Mouse (Mus musculus) midbrain, embryonic 10.5 days (tissue): Measurements from ENCODE around the gene Retsat. TPM values are rescaled to one million over a fixed set of nuclear protein-coding genes. Genes with fewer than 3 reads are reported as not detected.

Experiments used
- DNase-seq: peaks from one replicate; pipeline ENCODE4 v3.0.0-alpha.2; 2017; ENCODE audit warnings: low spot score
- H3K27ac ChIP-seq: fragments of 300-500 bp; sonication (generic); replicated peaks from 2 replicates; pipeline ENCODE4 v1.5.1; 2016; ENCODE audit warnings: mild to moderate bottlenecking
- H3K27me3 ChIP-seq: fragments of 300-500 bp; sonication (generic); 2 replicates; pipeline ENCODE4 v1.6.1; 2016; ENCODE audit warnings: low read depth, mild to moderate bottlenecking; ENCODE audit not compliant: poor library complexity, severe bottlenecking
- H3K36me3 ChIP-seq: fragments of 300-500 bp; sonication (generic); 2 replicates; pipeline ENCODE4 v1.6.1; 2016; ENCODE audit warnings: mild to moderate bottlenecking, moderate library complexity
- H3K4me1 ChIP-seq: fragments of 300-500 bp; sonication (generic); 2 replicates; pipeline ENCODE4 v1.6.1; 2016
- H3K4me3 ChIP-seq: fragments of 300-500 bp; sonication (generic); 2 replicates; pipeline ENCODE4 v1.5.1; 2016; ENCODE audit warnings: mild to moderate bottlenecking, moderate library complexity
- H3K9me3 ChIP-seq: fragments of 300-500 bp; sonication (generic); replicated peaks from 2 replicates; pipeline ENCODE4 v1.6.1; 2016; ENCODE audit warnings: mild to moderate bottlenecking
- WGBS: fragments of 180-500 bp; shearing (Covaris S2); methylation state at CpG from one replicate; pipeline ENCODE4 v1.1.7; 2016; 5-methylcytosine and 5-hydroxymethylcytosine counted together
- polyA plus RNA-seq: library from polyadenylated mRNA; unstranded; fragments of >200 nt; fragmentation: Nextera tagmentation; extraction: Ambion mirVana; gene quantifications from 2 replicates; pipeline ENCODE4 v1.2.1, GENCODE M21; 2016

Retsat gene
- polyA plus RNA-seq, 1 experiment from 2014 or later, result 8.4 TPM

DNA sequence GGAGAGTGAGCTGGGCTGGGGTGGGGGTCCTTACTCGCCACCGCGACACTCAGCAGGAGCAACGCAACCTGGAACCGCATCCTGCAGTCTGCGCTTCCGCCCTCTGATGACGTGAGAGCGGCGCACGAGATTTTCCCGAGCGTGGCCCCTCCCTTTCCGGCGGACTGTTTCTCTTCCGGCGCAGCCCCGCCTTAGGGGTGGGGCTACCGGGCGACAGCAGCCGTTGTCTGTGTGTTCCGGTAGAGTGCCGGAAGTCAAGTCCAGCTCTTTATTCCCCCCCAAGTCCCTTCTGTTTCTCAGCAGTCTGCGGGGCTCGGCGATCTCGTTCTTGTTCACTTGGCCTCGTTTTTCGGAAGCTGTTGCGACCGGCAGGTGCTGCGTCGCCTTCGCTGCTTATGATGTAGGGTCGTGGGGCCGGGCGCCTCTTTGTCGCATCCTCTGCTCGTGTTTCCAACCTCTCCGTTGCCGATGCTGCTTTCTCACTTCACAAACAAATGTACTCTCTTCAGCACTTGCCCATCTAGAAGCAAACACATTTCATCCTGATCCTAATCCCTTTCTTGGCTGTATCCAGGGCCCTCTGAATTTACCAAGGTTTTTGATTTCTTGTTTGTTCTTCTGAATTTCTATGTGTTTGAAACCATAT, 18.5 kb downstream of the Retsat start, which contains the start of gene Tgoln1:
TSS of gene Tgoln1 (minus strand) at position 358 of the 646 bp plus-strand sequence.
- under 1% methylated on average over 41 of the region's 41 CpGs for WGBS
- no peaks in the 10 kb centered on the region for H3K27me3 ChIP-seq
- H3K9me3 ChIP-seq, result no peaks in the 10 kb centered on the region
- peak; percentile 95 for DNase-seq
- H3K4me3 ChIP-seq, result peak within 1 kb of the TSS; percentile 78
- H3K4me1 ChIP-seq, result peaks cover 32% of the 10 kb centered on the region
- peak within 1 kb of the TSS; percentile 92 for H3K27ac ChIP-seq
- peaks cover 22% of the 10 kb centered on the region for H3K36me3 ChIP-seq

DNA sequence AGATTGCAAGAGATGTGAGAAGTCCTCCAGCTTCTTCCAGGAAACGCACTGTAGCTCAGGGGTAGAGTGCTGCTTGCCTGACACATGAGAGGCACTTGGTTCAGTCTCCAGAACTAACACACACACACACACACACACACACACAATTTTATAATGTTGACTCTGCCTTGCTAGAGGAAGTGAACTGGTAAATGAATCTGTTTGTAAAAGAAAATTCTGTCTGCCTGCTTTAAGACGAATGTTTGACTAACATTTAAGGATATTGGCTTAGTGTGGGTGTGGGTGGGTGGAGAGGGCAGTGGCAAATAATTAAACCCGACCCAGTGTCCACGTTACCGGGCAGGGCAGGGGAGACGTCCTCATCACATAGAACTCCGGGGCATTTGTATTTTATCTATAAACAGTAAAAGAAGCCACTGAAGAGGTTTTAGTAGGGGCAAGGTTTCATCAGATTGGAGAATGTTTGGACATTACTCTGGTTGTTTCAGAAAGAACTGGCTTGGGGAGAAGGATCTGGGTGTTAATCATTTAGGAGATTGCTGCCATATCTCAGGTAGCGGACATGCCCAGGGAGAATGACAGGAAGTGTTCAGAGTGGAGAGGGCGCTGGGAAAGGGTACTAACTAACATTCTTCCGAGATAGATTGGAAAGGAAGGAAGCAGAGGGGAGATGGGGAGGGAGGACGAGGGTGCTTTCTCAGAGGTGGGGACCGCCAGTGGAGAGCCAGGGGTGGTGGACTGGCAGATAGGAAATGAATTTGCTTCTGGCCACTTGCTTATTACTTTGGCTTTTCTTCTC, 21.7 kb downstream of the Retsat start:
- Histone ChIP-seq H3K9me3 (no peaks in the 10 kb centered on the region), H3K4me1 (peaks cover 20% of the 10 kb centered on the region), H3K4me3 (no peak overlapping the region), H3K27ac (no peak overlapping the region), H3K27me3 (no peaks in the 10 kb centered on the region), H3K36me3 (no peaks in the 10 kb centered on the region)
- 70% methylated on average over 12 of the region's 12 CpGs for WGBS
- DNase-seq, result no peak

DNA sequence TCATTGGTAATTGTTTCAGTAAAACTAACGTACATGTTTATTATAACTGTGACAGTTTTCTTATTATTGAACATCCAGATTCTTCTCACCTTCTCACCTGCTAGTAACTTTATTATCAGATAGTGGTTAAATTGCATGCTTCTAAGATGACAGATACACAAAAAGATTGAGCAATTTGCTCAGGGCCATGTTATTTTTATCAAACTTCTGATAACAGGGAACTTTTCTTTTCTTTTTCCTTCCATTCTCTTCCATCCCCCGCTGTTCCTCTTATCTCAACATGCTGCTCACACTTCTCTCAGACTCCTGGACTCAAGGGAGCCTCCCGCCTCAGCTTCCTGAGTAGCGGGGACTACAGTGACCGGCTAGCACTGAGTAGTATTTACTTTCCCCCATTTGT, 22.6 kb downstream of the Retsat start:
- Histone ChIP-seq H3K9me3 (no peaks in the 10 kb centered on the region), H3K4me1 (peaks cover 10% of the 10 kb centered on the region), H3K27ac (no peak overlapping the region), H3K36me3 (no peaks in the 10 kb centered on the region), H3K4me3 (no peak overlapping the region), H3K27me3 (no peaks in the 10 kb centered on the region)
- DNase-seq, result no peak
- 88% methylated on average over 5 of the region's 5 CpGs for WGBS

DNA sequence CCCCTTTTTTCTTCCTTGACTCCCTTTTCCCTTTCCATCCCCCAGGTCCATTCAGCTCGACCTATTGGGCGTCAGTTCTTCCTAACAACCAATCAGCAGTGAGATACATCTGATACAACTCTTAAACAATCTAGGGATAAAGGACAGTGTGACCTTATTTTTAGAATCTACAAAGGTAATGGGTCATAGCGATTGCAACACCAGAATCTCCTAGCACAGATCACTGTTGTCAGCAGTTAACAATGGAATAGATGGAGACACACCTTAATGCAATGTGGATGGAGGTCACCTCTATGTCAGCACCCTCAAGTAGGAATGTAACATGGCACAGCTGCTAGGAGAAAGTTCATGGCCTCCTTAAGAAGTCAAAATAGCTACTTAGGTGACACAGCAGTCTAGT, 24.6 kb downstream of the Retsat start:
- Histone ChIP-seq H3K4me3 (no peak overlapping the region), H3K36me3 (peaks cover 16% of the 10 kb centered on the region), H3K4me1 (no peaks in the 10 kb centered on the region), H3K27ac (no peak overlapping the region), H3K27me3 (no peaks in the 10 kb centered on the region), H3K9me3 (no peaks in the 10 kb centered on the region)
- 38% methylated on average over 3 of the region's 3 CpGs for WGBS
- DNase-seq, result no peak

DNA sequence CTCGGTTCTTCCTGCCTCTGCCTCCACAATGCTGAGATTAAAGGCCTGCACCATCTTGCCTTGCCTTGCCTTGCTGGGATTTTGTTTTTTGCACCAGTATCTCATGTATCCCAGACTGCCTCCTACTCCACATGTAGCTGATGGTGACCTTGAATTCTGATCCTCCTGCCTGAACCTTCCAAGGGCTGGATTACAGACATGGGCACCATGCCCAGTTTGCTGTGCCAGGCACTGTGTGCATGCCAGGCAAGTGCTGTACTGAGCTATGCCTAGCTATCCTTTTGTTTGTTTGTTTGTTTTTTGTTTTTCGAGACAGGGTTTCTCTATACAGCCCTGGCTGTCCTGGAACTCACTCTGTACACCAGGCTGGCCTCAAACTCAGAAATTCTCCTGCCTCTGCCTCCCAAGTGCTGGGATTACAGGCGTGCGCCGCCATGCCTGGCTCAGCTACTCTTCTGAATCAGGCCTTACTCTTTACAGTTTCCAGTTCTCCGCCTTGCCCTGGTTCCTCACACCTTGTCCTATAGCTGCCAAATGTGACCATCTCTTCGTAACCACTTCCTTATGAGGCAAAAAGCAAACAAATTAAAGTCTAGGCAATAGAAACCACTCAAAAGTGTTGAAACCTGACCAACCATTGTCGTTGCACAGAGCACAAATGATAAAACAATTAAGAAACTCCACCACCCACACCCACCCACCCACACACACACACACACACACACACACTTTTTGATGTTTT, 25.6 kb downstream of the Retsat start:
- Histone ChIP-seq H3K4me3 (no peak overlapping the region), H3K4me1 (no peaks in the 10 kb centered on the region), H3K36me3 (peaks cover 25% of the 10 kb centered on the region), H3K27ac (no peak overlapping the region), H3K9me3 (no peaks in the 10 kb centered on the region), H3K27me3 (no peaks in the 10 kb centered on the region)
- WGBS, result 92% methylated on average over 8 of the region's 8 CpGs
- DNase-seq, result no peak

DNA sequence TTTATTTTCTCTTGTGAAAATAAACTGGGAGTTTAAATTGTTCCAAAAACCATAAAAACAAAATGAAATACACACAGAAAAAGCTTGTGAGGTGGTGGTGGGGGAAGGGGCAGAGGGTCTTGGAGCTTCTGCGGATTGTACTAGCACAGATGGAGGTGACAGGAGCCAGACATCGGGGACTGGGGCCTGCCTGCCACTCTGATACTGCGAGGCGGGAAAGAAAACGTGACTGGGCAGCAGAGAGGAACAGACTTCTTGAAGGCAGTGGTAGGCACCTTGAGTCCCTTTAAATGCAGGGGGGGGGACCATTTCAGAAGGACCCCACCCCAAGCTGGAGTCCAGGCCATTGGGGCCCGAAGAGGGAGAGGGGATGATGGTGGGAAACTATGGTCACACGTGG, 28.1 kb downstream of the Retsat start:
- Histone ChIP-seq H3K27me3 (no peaks in the 10 kb centered on the region), H3K4me3 (no peak overlapping the region), H3K4me1 (no peaks in the 10 kb centered on the region), H3K27ac (no peak overlapping the region), H3K36me3 (peaks cover 51% of the 10 kb centered on the region), H3K9me3 (no peaks in the 10 kb centered on the region)
- WGBS, result 88% methylated on average over 7 of the region's 7 CpGs
- DNase-seq, result no peak

DNA sequence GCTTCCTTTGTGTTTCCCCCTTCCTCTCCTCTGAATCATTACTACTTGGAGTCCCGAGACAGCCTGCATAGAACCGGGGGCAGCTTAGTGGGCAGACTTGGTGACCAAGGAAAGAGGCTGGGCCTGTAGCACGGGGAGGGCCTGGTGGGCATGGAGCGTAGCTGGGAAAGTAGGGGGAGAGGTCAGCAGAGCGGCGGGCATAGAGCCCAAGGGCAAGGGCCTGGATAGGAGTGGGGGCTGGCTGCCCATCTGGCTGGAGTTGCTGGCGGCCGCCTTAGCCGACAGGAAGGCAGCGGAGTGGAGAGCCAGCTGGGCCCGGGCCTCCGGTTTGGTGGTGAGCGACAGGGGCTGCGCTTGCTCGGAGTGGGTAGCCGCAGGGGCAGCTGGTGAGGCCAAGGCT, 29.0 kb downstream of the Retsat start:
- no peaks in the 10 kb centered on the region for H3K4me1 ChIP-seq
- no peaks in the 10 kb centered on the region for H3K9me3 ChIP-seq
- H3K4me3 ChIP-seq, result no peak overlapping the region
- WGBS, result 92% methylated on average over 16 of the region's 16 CpGs
- no peaks in the 10 kb centered on the region for H3K27me3 ChIP-seq
- H3K36me3 ChIP-seq, result peaks cover 59% of the 10 kb centered on the region
- DNase-seq, result no peak
- no peak overlapping the region for H3K27ac ChIP-seq

DNA sequence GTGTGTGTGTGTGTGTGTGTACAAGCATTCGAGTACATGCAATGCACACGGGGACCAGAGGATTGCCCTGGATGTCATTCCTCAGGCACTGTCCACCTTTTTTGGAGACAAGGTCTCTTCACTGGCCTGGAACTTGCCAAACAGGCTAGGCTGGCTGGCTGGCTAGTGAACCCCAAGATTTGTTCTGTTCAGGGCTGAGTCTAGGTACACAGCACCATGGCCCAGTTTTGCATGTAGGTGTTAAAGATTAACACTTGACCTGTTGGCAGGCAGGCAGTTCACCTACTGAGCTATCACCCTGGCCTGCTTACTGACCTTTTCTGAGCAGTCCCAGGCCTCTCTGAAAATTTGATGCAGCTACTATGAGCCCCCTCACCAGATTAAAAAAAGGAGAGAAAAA, 32.1 kb downstream of the Retsat start:
- Histone ChIP-seq H3K27ac (no peak overlapping the region), H3K36me3 (peaks cover 72% of the 10 kb centered on the region), H3K4me1 (no peaks in the 10 kb centered on the region), H3K4me3 (no peak overlapping the region), H3K9me3 (no peaks in the 10 kb centered on the region), H3K27me3 (no peaks in the 10 kb centered on the region)
- WGBS, result 97% methylated on average over 2 of the region's 2 CpGs
- no peak for DNase-seq

DNA sequence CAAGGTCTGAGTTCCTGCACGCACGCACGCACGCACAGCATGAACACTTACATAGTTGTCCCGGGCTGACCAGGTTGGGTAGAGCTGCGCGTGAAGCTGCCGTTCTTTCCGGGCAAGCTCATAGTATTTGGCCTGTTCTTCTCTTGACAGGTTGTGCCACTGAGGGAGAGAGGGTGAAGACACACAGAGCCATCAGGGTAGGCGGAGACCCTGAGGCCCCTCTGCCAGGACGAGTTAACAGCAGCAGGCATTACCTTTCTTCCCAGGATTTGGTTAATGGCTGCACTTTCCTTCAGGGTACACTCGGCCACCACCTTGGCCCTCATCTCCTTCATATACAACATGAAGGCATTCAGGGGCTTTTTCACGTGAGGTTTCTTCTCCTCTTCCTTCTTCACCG, 32.7 kb downstream of the Retsat start:
- peaks cover 72% of the 10 kb centered on the region for H3K36me3 ChIP-seq
- DNase-seq, result no peak
- WGBS, result 93% methylated on average over 14 of the region's 14 CpGs

DNA sequence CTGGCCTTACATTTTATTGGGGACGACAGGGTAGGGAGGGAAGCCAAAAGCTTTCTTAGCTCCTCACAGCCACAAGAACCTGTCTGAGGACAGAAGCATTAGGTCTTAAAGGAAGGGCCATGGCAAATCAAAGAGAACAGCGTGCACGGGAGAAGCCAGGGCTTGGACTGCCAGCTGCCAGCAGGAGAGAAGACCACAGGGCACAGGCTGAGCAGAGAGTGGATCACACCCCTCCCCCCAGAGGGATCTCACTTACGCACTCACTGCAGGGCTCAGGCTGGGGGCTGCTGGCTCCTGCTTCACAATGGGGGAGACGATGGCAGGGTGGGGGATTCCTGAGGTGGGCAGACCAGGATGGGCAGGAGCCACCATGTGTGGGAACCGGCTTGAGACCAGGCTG, 33.4 kb downstream of the Retsat start:
- no peaks in the 10 kb centered on the region for H3K9me3 ChIP-seq
- H3K27me3 ChIP-seq, result no peaks in the 10 kb centered on the region
- H3K36me3 ChIP-seq, result peaks cover 68% of the 10 kb centered on the region
- no peak overlapping the region for H3K4me3 ChIP-seq
- H3K27ac ChIP-seq, result no peak overlapping the region
- peaks cover 4% of the 10 kb centered on the region; the same call in 1 of the 2 replicates for H3K4me1 ChIP-seq
- 90% methylated on average over 6 of the region's 6 CpGs for WGBS
- no peak for DNase-seq

More for the DNA sequence above, 32.7 kb downstream of the Retsat start:
- H3K9me3 ChIP-seq, result no peaks in the 10 kb centered on the region
- no peaks in the 10 kb centered on the region for H3K4me1 ChIP-seq
- H3K27ac ChIP-seq, result no peak overlapping the region
- no peak overlapping the region for H3K4me3 ChIP-seq
- no peaks in the 10 kb centered on the region for H3K27me3 ChIP-seq

DNA sequence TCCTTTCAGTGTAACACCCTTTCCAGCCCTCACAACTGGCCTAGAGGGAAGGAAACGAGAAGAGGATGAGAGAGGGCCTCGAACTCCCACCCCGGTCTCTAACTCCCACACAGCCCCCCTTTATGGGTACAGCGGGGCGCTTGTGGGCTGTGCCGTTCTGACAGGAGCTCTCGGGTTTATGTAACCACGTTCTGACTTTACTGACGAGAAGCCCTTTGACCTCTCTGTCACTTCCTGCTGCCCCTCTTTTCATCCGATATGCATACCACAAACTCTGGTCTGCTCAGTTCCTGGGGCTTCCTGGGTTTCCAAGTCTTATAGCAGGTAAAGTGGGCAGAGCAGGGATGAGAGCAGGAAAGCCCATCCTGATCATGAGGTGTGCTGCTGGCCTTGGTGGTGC, 36.0 kb downstream of the Retsat start:
- 80% methylated on average over 10 of the region's 10 CpGs for WGBS
- Histone ChIP-seq H3K27me3 (no peaks in the 10 kb centered on the region), H3K27ac (no peak overlapping the region), H3K4me3 (no peak overlapping the region), H3K9me3 (no peaks in the 10 kb centered on the region), H3K36me3 (peaks cover 43% of the 10 kb centered on the region), H3K4me1 (peaks cover 4% of the 10 kb centered on the region; the same call in 1 of the 2 replicates)
- DNase-seq, result no peak

DNA sequence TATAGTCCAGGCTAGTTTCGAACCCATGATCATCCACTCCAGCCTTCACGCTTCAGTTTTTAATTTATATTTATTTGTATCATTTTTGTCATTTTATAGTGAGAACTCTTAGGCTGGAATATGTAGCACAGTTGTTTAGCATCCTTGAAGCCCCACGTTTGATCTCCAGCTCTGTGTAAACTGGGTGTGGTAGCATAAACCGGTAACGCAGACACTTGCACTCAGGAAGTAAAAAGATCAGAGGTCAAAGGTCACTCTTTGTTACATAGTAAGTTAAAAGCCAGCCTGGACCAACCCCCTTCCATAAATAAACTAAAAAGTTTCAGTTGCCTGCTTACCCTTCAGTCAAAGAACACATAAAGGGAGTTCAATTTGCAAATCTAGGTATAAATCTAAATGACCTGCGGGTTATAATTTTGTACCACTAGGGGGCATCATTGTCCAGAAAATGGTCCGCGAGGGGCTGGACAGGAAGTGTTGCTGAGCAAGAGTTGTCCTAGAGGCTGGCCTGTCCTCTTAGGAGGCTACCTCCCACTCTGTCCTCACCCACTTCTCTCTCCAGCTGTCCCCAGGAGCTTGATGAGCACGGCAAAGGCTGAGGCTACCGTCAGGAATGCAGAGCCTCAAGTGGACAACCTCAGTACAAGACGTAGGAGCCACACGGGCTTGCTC, 37.6 kb downstream of the Retsat start:
- no peaks in the 10 kb centered on the region for H3K27me3 ChIP-seq
- H3K9me3 ChIP-seq, result no peaks in the 10 kb centered on the region
- H3K4me1 ChIP-seq, result peaks cover 4% of the 10 kb centered on the region; the same call in 1 of the 2 replicates
- peaks cover 34% of the 10 kb centered on the region for H3K36me3 ChIP-seq
- DNase-seq, result peak; percentile 58
- H3K27ac ChIP-seq, result 0 out of 2 replicates have a peak overlapping the region, but pooled peaks have one; percentile 14
- 58% methylated on average over 12 of the region's 12 CpGs for WGBS
- no peak overlapping the region for H3K4me3 ChIP-seq
